Mouse (Mus musculus): Measurements from ENCODE around the gene Gm10135.
"Not testable (repeated sequence)": the region's sequence is repeated elsewhere in the genome, so short reads cannot be mapped to it uniquely, and the experiment has no call there.

Gm10135 gene

DNA sequence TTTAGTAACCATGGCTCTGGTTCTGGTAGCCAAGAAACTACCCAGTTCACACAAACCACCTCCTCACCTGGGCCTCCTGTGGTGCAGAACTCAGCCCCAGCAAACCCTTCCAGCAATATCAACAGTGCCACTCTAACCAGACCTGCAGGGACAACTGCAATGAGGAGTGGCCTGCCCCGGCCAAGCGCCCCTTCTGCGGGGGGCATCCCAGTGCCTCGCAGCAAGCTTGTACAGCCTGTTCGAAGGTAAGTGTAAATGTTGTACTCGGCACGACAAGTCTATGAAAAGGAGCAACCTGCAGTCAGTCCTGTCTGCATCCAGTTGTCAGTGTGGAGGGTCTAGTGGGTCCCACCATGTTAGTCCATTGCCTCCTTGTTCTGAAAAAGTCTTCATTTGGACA lies at the start of gene Gm10135:
TSS of gene Gm10135 (minus strand) at position 101 of the 400 bp plus-strand sequence.
- DNase-seq: no peak

GRCm38 (mm10) chr5:73023801-73024200 lies 49.3 kb upstream of the Gm10135 start:
- no peak for DNase-seq

DNA sequence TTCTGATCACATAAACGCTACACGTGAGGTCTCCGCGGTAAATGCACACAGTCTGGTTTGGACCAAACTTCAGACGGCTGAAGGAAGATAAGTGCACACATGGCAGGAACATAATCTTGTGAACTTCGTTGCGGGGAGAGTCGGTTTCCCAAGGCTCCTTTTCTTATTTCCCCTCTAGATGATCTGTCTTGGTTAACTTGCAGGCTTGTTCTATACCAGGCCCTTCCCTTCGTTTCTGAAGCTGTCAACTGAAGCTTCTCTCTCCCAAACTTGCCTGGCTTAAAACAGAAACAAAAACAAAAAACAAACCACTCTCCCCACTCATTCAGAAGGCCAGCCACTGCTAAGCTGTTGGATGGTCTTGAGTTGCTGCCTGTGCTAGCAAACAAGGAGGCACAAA lies 40.2 kb upstream of the Gm10135 start:
- DNase-seq: no peak

DNA sequence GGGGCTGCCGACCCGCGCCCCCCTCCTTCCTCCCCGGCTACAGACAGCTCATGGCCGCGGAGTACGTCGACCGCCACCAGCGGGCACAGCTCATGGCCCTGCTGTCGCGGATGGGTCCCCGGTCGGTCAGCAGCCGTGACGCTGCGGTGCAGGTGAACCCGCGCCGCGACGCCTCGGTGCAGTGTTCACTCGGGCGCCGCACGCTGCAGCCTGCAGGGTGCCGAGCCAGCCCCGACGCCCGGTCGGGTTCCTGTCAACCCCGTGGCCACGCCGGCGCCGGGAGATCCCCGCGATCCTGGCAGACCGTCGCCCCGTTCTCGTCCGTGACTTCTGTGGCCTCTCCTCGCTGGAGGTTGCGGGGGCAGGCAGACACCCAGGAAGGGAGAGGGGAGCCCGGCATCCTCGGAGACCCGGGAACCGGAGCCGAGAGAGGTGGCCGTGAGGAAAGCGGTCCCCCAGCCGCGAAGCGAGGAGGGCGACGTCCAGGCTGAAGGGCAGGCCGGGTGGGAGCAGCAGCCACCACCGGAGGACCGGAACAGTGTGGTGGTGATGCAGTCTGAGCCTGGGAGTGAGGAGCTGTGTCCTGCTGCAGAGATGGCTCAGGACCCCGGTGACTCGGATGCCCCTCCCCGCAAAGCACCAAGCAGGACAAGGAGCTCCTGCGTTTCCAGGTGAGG lies 39.2 kb upstream of the Gm10135 start:
- peak; percentile 18 for DNase-seq

DNA sequence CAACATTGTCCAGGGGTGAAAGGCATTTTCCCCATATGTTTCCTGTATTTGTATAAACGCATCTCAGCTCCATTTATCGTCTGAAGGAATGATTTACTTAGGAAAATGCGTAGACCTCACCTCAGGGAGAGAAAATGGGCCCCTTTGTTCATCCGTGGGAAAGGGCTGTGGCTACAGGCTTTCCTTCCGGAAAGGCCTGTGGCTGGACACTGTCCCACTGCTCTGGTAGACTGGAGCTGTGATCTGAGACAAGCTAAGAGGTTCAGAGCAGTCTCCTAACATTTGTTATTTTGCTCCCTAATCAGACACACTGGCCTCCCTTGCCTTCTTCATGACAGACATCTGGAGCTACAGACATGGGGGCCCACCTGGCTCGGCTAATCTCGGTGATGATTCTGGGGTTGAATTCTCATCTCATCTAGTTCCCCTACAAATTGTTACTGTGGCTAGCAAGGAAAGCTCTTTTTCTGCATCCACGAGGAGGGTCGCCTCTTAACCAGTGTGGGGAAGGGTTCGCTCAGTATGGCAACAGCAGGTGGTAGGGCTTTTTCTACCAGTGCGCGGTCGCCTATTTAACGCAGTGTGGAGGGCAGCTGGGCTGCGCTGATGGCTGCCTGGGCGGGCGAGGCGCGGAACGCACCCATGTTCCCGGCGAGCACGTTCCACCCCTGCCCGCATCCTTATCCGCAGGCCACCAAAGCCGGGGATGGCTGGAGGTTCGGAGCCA lies 38.5 kb upstream of the Gm10135 start:
- not testable (repeated sequence) for DNase-seq

DNA sequence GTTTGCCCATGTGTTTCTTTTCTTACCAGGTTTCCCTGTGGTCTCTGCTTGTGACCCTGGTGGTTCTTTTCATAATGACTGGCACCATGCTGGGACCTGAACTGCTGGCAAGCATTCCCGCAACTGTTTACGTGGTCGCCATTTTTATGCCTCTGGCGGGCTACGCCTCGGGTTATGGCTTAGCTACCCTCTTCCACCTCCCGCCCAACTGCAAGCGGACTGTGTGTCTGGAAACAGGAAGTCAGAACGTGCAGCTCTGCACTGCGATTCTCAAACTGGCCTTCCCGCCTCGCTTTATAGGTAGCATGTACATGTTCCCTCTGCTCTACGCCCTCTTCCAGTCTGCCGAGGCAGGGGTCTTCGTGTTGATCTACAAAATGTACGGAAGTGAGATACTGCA lies 37.3 kb upstream of the Gm10135 start:
- DNase-seq: not testable (repeated sequence)

- peak; percentile 37 for DNase-seq
Measured at GRCm38 (mm10) chr5:73008230-73008629, 33.7 kb upstream of the Gm10135 start.

DNA sequence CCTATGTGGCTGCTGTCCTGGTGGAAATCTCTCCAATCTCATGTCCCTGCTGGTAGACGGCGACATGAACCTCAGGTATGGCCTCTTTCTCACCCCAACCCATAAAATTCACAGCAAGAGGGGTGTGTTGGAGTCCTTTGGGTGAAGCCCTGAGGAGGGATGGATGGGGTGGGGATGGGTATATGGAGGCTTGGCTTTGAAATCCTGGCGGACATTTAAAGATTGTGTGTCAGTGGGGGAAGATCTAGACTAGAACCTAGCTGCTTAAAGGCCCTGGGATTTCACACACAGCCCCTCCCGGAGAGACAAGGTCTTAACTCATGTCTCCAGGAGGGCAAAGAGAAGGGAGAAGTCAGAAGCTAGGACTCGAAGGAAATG lies 33.1 kb upstream of the Gm10135 start:
- no peak for DNase-seq

DNA sequence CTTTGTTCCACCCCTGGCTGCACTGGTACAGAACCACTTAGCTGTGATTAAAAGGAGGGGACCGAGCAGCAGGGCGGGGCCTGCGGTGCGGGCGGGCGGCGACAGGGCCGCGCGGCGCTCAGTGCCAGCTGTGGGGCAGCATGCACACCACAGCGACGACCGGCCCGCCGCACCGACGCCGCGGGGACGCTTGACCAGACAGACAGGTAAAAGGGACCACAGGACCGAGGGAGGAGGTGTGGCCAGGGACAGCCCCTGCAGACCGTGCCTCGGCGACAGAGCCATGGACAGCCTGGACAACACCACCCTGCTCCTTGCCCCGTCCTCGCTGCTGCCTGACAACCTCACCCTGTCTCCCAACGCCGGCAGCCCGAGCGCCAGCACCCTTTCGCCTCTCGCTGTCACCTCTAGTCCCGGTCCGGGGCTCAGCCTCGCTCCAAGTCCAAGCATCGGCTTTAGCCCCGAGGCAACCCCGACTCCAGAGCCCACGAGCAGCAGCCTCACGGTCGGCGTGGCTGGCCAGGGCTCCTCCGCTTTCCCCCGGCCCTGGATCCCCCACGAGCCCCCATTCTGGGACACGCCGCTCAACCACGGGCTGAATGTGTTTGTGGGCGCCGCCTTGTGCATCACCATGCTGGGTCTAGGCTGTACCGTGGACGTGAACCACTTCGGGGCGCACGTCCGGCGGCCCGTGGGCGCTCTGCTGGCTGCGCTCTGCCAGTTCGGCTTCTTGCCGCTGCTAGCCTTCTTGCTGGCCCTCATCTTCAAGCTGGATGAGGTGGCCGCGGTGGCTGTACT lies 32.5 kb upstream of the Gm10135 start, which contains the start of gene Slc10a4:
TSS of gene Slc10a4 (plus strand) at position 100 of the 798 bp plus-strand sequence.
- peak; percentile 23 for DNase-seq

DNA sequence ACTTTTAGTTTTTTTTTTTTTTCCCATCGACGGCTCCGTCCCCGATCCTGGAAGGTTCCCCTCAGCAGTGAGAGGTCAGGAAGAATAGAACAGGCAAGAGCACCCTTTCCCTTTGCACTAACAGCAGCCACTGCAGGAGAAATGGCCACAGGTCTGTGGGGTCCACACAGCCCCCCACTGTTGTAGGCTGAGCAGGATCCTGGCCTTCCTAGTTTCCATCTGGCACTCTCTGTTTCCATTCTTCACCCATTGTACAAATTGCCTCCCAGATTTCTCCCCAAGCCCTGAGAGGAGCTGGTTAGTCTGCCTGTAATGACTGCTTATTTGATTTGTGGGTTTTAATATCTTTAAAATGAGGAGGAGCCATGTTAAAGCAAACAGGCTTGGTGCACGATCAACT lies 29.5 kb upstream of the Gm10135 start:
- no peak for DNase-seq

- not testable (repeated sequence) for DNase-seq
Measured at GRCm38 (mm10) chr5:72998546-72998945, 24.0 kb upstream of the Gm10135 start.

DNA sequence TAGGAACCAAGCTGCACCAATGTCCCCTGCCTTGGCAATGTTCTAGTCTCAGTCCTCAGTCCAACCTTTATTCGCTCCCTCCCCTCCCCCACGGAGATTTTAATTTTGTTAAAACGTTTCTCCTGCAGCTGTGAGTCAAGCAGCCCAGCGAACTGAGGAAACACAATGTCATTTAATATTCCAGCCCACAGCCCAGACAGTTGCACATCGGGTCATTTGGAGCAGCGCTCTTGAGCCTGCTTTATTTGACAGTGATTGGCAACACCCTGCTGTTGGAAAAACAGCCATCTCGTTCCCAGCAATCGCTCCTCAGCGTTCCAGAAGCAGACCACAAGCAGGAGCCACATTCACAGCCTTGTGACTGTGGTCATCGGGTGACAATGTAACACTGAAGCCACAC lies 20.9 kb upstream of the Gm10135 start:
- DNase-seq: no peak

GRCm38 (mm10) chr5:72994928-72995327 lies 20.4 kb upstream of the Gm10135 start:
- DNase-seq: no peak

GRCm38 (mm10) chr5:72994424-72994823 lies 19.9 kb upstream of the Gm10135 start:
- no peak for DNase-seq

DNA sequence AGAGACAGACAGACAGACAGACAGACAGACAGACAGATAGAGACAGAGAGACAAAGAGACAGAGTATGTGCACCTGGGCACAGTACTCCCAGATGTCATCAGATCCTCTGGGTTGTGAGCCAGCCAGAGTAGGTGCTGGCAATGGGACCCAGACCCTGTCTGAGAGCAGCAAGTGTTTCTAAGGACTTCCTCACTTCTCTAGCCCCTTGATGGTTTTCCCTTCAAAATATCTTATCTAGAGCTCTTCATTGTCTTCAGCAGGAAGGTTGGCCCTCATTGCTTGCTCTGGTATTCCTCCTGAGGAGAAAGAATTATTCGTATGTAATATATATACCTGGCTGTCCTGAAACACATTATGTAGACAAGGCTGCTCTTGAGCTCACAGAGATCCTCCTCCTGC lies 18.0 kb upstream of the Gm10135 start:
- no peak for DNase-seq

- no peak for DNase-seq
Measured at GRCm38 (mm10) chr5:72989756-72990155, 15.3 kb upstream of the Gm10135 start.

GRCm38 (mm10) chr5:72987786-72988185 lies 13.3 kb upstream of the Gm10135 start:
- DNase-seq: no peak

GRCm38 (mm10) chr5:72984091-72984490 lies 9.6 kb upstream of the Gm10135 start:
- DNase-seq: no peak

DNA sequence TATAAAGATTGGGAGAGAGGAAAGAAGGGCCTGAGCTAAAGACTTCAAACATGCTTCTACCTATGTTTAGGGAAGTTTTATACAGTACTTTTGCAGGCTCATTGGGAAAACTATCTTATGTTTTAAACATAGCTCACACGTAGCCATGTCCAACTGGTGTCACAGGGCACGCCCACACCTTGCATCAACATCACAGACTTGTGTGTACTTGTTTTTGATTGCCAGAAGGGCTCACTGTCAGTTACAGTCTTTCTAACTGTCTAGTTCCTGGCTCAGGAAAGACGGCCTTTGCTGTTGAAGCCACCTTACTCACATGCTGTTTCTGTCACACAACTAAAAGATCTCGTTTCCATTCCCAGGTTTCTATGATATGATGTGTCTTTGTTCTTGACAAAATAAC lies 2.0 kb upstream of the Gm10135 start:
- DNase-seq: no peak

GRCm38 (mm10) chr5:72975996-72976395 lies 1.5 kb upstream of the Gm10135 start:
- no peak for DNase-seq

DNA sequence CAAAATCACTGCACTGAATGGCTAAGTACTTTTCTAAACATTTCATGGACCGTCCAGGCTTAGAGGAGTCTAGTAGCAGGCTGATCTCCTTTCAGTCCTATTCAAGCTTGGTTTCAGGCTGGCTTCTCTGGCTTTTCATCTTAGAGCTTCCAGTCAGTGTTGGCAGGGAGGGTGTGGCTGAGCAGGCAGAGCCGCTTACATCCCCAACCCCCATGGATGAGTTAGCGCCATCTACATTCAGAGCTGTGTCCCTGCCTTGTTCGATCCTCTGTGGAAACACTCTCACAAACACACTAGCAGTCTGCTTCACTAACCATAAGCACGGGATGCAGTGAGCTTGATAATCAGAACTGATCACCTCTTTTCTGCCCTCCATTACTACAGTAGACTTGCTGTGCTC lies 1.6 kb downstream of the Gm10135 start:
- no peak for DNase-seq

- DNase-seq: no peak
Measured at GRCm38 (mm10) chr5:72972435-72972834, 2.1 kb downstream of the Gm10135 start.

DNA sequence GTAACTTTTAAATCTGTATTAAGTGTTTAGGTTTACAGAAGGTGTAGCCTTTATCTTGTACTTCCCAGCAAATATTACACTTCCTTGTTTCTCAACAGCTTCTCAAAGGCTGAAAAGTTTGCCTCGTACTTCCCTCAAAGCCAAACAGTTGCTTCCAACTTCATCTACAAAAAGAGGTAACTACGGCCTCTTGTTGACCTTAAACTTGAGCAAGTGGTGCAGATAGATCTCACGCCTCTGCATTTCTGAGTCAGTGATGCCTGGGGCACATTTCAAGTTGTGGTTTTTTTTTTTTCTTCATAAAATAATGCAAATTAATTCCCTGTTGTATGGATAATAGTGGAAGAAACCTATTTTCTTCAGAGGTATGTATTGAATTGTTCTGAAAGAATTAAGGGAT lies 8.8 kb downstream of the Gm10135 start:
- no peak for DNase-seq

GRCm38 (mm10) chr5:72960096-72960495 lies 14.4 kb downstream of the Gm10135 start:
- DNase-seq: no peak
